Mouse (Mus musculus) neural tube, embryonic 15.5 days (tissue): Measurements from ENCODE around the gene Olfr631. TPM values are rescaled to one million over a fixed set of nuclear protein-coding genes. Genes with fewer than 3 reads are reported as not detected.
A peak's percentile ranks its signal among the peaks of the same experiment; 100 is the strongest.
"Not testable (repeated sequence)": the region's sequence is repeated elsewhere in the genome, so short reads cannot be mapped to it uniquely, and the experiment has no call there.

ENCODE experiments used
- ATAC-seq: fragments of 200-750 bp; cut with Nextera tagmentation; 2 replicates; pipeline ENCODE4 v1.8.0; 2017; ENCODE audit warnings: mild to moderate bottlenecking, moderate TSS enrichment, moderate library complexity; ENCODE audit not compliant: low FRiP score
- H3K27ac ChIP-seq: fragments of 300-500 bp; sonication (generic); replicated peaks from 2 replicates; pipeline ENCODE4 v1.5.1; 2015; ENCODE audit warnings: mild to moderate bottlenecking, inconsistent platforms
- H3K27me3 ChIP-seq: fragments of 300-500 bp; sonication (generic); replicated peaks from 2 replicates; pipeline ENCODE4 v1.6.1; 2015; ENCODE audit warnings: inconsistent platforms
- H3K36me3 ChIP-seq: fragments of 300-500 bp; sonication (generic); 2 replicates; pipeline ENCODE4 v1.6.1; 2015; ENCODE audit warnings: inconsistent platforms
- H3K4me1 ChIP-seq: fragments of 300-500 bp; sonication (generic); 2 replicates; pipeline ENCODE4 v1.6.1; 2015; ENCODE audit warnings: inconsistent platforms
- H3K4me2 ChIP-seq: fragments of 300-500 bp; sonication (generic); 2 replicates; pipeline ENCODE4 v1.6.1; 2015; ENCODE audit warnings: inconsistent platforms, mild to moderate bottlenecking, moderate library complexity
- H3K4me3 ChIP-seq: fragments of 300-500 bp; sonication (generic); replicated peaks from 2 replicates; pipeline ENCODE4 v1.5.1; 2015; ENCODE audit warnings: mild to moderate bottlenecking, inconsistent platforms
- H3K9ac ChIP-seq: fragments of 300-500 bp; sonication (generic); replicated peaks from 2 replicates; pipeline ENCODE4 v1.6.1; 2015; ENCODE audit warnings: mild to moderate bottlenecking, inconsistent platforms
- H3K9me3 ChIP-seq: fragments of 300-500 bp; sonication (generic); replicated peaks from 2 replicates; pipeline ENCODE4 v1.6.1; 2016; ENCODE audit warnings: inconsistent platforms
- WGBS: fragments of 180-500 bp; shearing (Covaris S2); methylation state at CpG from one replicate; pipeline ENCODE4 v1.1.7; 2015; ENCODE audit warnings: mixed read lengths; 5-methylcytosine and 5-hydroxymethylcytosine counted together
- polyA plus RNA-seq: library from polyadenylated mRNA; unstranded; fragments of >200 nt; fragmentation: Nextera tagmentation; extraction: Ambion mirVana; gene quantifications from 2 replicates; pipeline ENCODE4 v1.2.1, GENCODE M21; 2015

Olfr631 gene
- polyA plus RNA-seq = not detected in 2 replicates

DNA sequence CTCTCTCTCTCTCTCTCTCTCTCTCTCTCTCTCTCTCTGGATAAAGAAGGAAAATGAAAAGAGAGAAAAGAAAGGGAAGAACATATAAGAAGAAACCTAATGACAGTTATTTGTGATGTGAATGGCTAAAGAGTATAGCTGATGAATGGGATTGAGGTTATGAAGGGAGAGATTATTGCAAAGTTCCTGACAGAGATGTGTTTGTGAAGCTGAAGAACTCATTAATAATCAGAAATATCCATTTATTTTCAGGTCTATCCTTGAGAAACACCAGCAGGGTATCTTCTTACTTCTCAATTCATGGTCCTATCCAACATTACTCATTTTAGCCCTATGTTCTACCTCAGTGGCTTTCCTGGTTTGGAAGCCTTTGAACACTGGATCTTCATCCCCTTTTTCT, at the start of gene Olfr631:
Gene Olfr631 (plus strand): TSS at position 301 of the 400 bp plus-strand sequence.
- no peaks in the 10 kb centered on the region for H3K27me3 ChIP-seq
- no peak for ATAC-seq
- no peaks in the 10 kb centered on the region for H3K36me3 ChIP-seq
- H3K4me3 ChIP-seq = no peak within 1 kb of the TSS
- H3K9me3 ChIP-seq = no peaks in the 10 kb centered on the region
- no peak within 1 kb of the TSS for H3K9ac ChIP-seq
- no peaks in the 10 kb centered on the region for H3K4me1 ChIP-seq
- H3K4me2 ChIP-seq = no peak within 1 kb of the TSS
- H3K27ac ChIP-seq = no peak within 1 kb of the TSS

DNA sequence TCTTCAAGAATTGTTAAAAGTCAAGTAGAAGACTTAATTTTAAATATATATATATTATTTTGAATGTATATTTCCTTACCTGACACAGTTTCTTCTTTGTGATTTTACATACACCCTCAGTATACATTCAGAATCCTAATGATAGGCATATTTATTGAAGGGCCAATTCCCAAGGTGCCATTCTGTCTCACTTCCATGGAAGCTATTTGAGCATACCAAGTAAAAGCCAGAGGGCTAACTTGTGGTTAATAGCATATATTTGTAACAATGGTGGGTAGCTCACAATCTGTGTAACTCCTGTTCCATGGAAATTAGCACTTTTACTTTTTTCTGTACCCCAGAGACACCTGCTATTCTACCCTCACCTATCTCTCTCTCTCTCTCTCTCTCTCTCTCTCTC, 42.5 kb upstream of the Olfr631 start, which contains the start of gene Olfr66:
Gene Olfr66 (minus strand): TSS at position 101 of the 400 bp plus-strand sequence.
- ATAC-seq = no peak

DNA sequence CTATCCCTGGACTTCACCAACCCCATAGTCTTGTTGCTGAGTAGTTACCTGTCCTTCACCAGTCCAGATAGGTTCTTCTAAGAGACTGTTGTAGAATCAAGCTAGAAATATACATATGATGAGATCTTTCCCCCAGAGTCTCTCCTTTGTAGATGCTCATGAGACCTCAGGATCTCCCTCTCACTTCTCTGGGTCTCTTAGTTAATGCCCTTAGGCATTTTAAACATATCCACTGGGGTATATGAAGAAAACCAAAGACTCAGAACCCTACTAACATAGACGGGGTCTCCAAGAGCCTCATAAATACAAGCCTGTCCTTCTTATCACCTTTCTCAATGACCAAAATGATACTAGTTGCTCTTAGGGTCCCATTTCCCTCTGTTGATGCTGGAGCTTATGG, 34.2 kb upstream of the Olfr631 start, which contains the start of gene Olfr64:
Gene Olfr64 (minus strand): TSS at position 101 of the 400 bp plus-strand sequence.
- Histone ChIP-seq H3K36me3 (no peaks in the 10 kb centered on the region), H3K4me1 (no peaks in the 10 kb centered on the region), H3K9me3 (no peaks in the 10 kb centered on the region), H3K4me3 (no peak within 1 kb of the TSS), H3K4me2 (no peak within 1 kb of the TSS), H3K9ac (no peak within 1 kb of the TSS), H3K27ac (no peak within 1 kb of the TSS), H3K27me3 (no peaks in the 10 kb centered on the region)
- no peak for ATAC-seq
- 71% methylated on average over 1 of the region's 1 CpGs for WGBS

More for the DNA sequence above, 42.5 kb upstream of the Olfr631 start, which contains the start of gene Olfr66:
- no peak within 1 kb of the TSS for H3K9ac ChIP-seq
- H3K4me1 ChIP-seq = no peaks in the 10 kb centered on the region
- no peak within 1 kb of the TSS for H3K27ac ChIP-seq
- H3K36me3 ChIP-seq = no peaks in the 10 kb centered on the region
- no peak within 1 kb of the TSS for H3K4me2 ChIP-seq
- H3K4me3 ChIP-seq = no peak within 1 kb of the TSS
- no peaks in the 10 kb centered on the region for H3K9me3 ChIP-seq
- H3K27me3 ChIP-seq = no peaks in the 10 kb centered on the region

DNA sequence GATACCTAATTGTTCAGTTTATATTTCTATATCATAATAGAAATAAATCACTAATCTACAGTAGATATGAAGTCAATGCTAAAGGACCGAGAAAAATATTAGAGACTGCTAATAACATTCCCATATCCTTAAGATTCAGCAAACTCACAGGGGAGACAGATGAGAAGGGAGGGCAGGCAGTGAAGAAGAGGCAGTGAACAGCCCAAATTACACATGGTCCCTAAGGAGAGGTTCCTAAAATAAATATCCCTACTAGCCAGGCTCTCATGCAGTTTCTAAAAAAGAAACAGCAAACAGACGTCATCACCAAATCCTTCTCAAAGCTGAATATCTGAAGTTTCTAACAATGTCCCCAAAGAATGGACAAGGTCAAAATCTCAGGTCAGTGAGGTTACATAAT, 25.4 kb upstream of the Olfr631 start, which contains the start of gene Olfr65:
Gene Olfr65 (plus strand): TSS at position 301 of the 400 bp plus-strand sequence.
- H3K9me3 ChIP-seq = no peaks in the 10 kb centered on the region
- H3K4me2 ChIP-seq = no peak within 1 kb of the TSS
- no peaks in the 10 kb centered on the region for H3K27me3 ChIP-seq
- no peaks in the 10 kb centered on the region for H3K4me1 ChIP-seq
- H3K4me3 ChIP-seq = no peak within 1 kb of the TSS
- H3K27ac ChIP-seq = no peak within 1 kb of the TSS
- no peak within 1 kb of the TSS for H3K9ac ChIP-seq
- no peaks in the 10 kb centered on the region for H3K36me3 ChIP-seq
- no peak for ATAC-seq
- 77% methylated on average over 2 of the region's 2 CpGs for WGBS

DNA sequence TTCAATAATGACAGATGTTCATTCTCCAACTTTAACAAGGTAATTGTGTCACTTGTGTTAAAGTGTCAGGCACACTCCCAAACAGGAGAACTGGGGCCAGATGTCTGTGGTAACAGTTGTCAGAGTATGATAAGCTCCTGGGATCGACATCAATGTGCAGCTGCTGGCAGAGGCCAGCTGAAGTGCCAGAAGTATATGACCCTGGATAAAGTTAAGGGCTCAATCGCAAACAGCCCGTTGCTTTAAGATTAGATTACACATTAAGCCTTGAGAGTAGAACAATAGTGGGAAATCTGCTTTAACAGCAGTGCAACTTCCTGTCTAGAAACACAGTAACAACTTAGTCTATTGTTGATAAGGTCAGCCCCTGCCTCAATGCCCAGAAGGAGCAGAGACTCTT, 18.6 kb upstream of the Olfr631 start:
- no peak for ATAC-seq
- Histone ChIP-seq H3K36me3 (no peaks in the 10 kb centered on the region), H3K27me3 (no peaks in the 10 kb centered on the region), H3K9me3 (no peaks in the 10 kb centered on the region), H3K4me2 (no peak overlapping the region), H3K27ac (no peak overlapping the region), H3K9ac (no peak overlapping the region), H3K4me1 (no peaks in the 10 kb centered on the region), H3K4me3 (no peak overlapping the region)
- WGBS = 55% methylated on average over 3 of the region's 3 CpGs

DNA sequence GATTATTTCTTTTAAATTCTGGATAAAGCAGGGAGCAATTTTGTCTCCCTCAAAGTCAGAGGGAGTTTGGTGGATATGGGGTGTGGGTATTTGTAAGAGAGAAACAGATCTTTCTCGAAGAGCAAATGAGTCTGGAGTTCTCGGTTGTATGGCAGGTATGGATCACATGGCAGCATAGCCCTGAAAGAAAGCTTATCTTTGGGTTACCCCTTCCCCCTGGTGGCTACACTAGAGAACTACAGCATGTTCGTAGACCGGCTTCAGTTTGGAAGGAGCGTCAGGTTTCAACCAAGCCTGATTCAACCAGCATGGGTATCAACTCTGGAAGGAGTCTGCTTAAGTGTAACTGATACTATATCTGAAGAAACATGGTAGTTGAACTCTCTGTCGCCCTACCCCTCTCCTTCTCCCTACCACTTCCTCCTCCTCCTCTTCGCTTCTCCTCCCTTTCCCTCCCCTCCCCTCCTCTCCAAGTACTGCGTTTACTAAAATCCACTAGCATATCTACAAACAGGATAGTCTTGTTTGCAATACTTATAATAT, 15.6 kb upstream of the Olfr631 start:
- WGBS = 47% methylated on average over 8 of the region's 8 CpGs
- H3K4me1 ChIP-seq = no peaks in the 10 kb centered on the region
- no peak for ATAC-seq
- H3K27me3 ChIP-seq = no peaks in the 10 kb centered on the region
- no peaks in the 10 kb centered on the region for H3K36me3 ChIP-seq
- no peak overlapping the region for H3K4me2 ChIP-seq
- H3K9ac ChIP-seq = no peak overlapping the region
- H3K9me3 ChIP-seq = no peaks in the 10 kb centered on the region
- no peak overlapping the region for H3K27ac ChIP-seq
- no peak overlapping the region for H3K4me3 ChIP-seq

DNA sequence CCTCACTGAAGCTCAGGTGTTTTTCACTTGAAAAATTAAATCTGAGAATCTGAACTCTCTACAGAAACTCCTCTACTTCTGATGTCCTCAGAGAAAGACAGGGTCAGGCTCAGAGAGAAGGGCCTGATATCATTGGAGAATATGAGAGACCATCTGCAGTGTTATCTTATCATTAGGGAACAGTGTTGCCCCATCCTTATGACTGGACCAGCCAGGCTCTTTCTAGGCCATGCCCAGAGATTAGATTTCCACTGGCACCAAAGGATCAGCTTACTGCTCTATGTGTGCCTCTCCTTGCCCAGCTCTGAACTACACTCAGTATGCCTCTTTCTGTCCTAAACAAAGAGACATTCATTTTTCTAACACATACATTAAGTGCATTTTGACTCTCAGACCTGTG, 13.3 kb upstream of the Olfr631 start:
- no peak for ATAC-seq
- Histone ChIP-seq H3K4me1 (no peaks in the 10 kb centered on the region), H3K9me3 (no peaks in the 10 kb centered on the region), H3K27ac (no peak overlapping the region), H3K27me3 (no peaks in the 10 kb centered on the region), H3K4me3 (no peak overlapping the region), H3K9ac (no peak overlapping the region), H3K36me3 (no peaks in the 10 kb centered on the region), H3K4me2 (no peak overlapping the region)

DNA sequence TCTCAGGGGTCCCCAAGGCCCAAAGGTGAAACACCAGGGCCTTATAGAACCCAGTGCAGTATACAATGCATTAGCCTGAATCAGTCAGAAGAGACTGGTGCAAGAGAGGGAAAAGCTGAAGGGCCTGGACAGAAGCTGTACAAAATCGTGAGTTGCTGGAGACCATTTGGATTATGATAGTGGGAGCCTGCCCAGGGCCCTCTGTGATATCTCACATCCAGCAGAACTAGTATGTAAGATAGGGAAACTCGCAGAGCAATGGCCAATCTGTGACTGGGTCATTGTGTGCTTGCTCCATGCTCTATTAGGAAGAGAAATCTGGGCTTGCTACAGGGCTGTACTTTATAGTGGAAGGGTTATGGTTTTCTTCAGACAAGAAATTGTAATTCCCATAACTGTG, 5.6 kb downstream of the Olfr631 start, which contains the start of gene Olfr632:
Gene Olfr632 (plus strand): TSS at position 84 of the 400 bp plus-strand sequence.
- no peak within 1 kb of the TSS for H3K4me2 ChIP-seq

DNA sequence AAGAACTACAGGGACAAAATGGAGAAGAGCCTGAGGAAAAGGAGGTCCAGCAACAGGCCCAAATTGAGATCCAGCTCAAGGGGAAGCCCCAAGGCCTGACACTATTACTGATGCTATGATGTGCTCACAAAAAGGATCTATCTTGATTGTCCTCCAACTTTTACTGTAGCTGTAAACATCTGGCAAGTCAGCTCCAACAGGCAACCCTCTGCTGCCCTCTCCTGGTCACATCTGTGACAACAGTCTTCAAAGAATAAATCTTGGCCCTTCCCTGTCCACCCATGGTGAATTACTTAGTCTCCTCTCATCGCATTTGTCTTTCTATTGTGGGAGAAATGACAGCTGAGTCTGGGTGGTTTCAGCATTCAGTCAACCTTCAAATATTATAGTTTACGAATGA, 14.1 kb downstream of the Olfr631 start:
- H3K27ac ChIP-seq = no peak overlapping the region
- peak; percentile 11; the same call in 1 of the 2 replicates for ATAC-seq
- 34% methylated on average over 2 of the region's 2 CpGs for WGBS
- no peaks in the 10 kb centered on the region for H3K4me1 ChIP-seq
- H3K36me3 ChIP-seq = no peaks in the 10 kb centered on the region
- H3K9ac ChIP-seq = no peak overlapping the region
- H3K27me3 ChIP-seq = no peaks in the 10 kb centered on the region
- no peak overlapping the region for H3K4me2 ChIP-seq
- no peaks in the 10 kb centered on the region for H3K9me3 ChIP-seq
- no peak overlapping the region for H3K4me3 ChIP-seq

More for the DNA sequence above, 5.6 kb downstream of the Olfr631 start, which contains the start of gene Olfr632:
- WGBS = 86% methylated on average over 2 of the region's 2 CpGs
- H3K9me3 ChIP-seq = no peaks in the 10 kb centered on the region
- H3K27me3 ChIP-seq = no peaks in the 10 kb centered on the region
- no peak within 1 kb of the TSS for H3K9ac ChIP-seq
- no peak within 1 kb of the TSS for H3K27ac ChIP-seq
- H3K4me3 ChIP-seq = no peak within 1 kb of the TSS
- H3K4me1 ChIP-seq = no peaks in the 10 kb centered on the region
- no peak for ATAC-seq
- no peaks in the 10 kb centered on the region for H3K36me3 ChIP-seq

DNA sequence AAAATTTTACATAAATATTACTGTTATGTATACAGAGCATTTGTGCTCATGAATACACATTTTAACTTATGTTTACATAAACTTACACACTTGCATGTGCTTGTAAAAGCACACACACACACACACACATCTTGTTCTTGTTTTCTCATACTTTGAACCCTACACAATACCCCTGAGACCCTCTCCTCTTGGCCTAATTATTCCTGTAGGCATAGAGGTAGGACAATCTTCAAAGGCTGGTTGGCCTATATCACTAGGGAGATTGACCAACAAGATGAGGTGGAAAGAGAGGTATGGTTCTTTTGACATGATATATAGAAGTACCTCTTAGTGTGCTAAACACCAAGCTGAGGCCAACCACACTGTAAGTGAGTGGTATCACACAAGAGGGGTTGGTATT, 15.5 kb downstream of the Olfr631 start, which contains the start of gene Olfr633:
Gene Olfr633 (plus strand): TSS at position 301 of the 400 bp plus-strand sequence.
- H3K9ac ChIP-seq = no peak within 1 kb of the TSS
- H3K4me3 ChIP-seq = no peak within 1 kb of the TSS
- no peak for ATAC-seq
- no peak within 1 kb of the TSS for H3K4me2 ChIP-seq
- no peaks in the 10 kb centered on the region for H3K4me1 ChIP-seq
- H3K9me3 ChIP-seq = no peaks in the 10 kb centered on the region
- H3K27me3 ChIP-seq = no peaks in the 10 kb centered on the region
- no peaks in the 10 kb centered on the region for H3K36me3 ChIP-seq
- no peak within 1 kb of the TSS for H3K27ac ChIP-seq

DNA sequence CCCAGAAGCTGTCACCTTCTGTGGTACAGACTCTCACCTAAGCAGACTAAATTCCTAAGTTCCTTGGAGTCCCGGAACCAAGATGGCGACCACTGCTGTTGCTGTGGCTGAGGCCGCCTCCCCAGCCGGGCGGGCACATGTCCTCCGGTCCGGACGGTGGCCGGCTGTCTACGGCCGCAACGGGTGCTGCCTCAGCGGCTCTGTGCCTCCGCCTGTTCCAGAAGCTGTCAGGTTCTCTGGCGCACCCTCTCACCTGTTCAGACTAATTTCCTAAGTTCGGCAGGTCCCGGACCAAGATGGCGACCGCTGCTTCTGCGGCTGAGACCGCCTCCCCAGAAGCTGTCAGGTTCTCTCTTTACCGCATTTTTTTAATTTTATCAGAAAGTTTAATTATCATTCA, 38.2 kb downstream of the Olfr631 start:
- ATAC-seq, H3K9me3 ChIP-seq, H3K27ac ChIP-seq, H3K27me3 ChIP-seq, H3K4me3 ChIP-seq, H3K9ac ChIP-seq, H3K36me3 ChIP-seq, H3K4me2 ChIP-seq, H3K4me1 ChIP-seq: not testable (repeated sequence)
- 95% methylated on average over 22 of the region's 22 CpGs for WGBS

DNA sequence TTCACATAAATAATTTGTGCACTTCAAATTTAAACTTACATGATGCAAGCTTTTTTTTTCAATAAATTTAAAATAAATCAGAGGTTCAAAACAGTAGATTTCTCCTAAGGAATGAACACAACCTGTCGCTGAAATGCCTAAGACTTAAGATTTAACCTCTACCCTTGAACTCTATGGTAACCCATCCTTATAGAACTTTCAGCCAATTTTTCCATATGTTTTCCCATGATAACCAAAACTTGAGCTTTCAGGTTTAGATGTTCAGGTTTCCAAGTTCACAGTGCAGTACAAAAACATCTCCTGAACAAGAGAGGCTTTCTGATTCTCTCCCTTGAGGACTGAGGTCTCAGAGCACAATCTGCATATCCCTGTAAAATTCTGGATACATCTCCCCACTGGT, 42.2 kb downstream of the Olfr631 start, which contains the start of gene Olfr635:
Gene Olfr635 (plus strand): TSS at position 301 of the 400 bp plus-strand sequence.
- no peaks in the 10 kb centered on the region for H3K36me3 ChIP-seq
- no peak within 1 kb of the TSS for H3K27ac ChIP-seq
- no peaks in the 10 kb centered on the region for H3K27me3 ChIP-seq
- no peak for ATAC-seq
- 78% methylated on average over 1 of the region's 1 CpGs for WGBS
- H3K4me3 ChIP-seq = no peak within 1 kb of the TSS
- H3K4me2 ChIP-seq = no peak within 1 kb of the TSS
- no peaks in the 10 kb centered on the region for H3K4me1 ChIP-seq
- H3K9ac ChIP-seq = no peak within 1 kb of the TSS
- H3K9me3 ChIP-seq = no peaks in the 10 kb centered on the region
